21 mouse cellular contexts compared by ENCODE assay signal in the genomic region with DNA sequence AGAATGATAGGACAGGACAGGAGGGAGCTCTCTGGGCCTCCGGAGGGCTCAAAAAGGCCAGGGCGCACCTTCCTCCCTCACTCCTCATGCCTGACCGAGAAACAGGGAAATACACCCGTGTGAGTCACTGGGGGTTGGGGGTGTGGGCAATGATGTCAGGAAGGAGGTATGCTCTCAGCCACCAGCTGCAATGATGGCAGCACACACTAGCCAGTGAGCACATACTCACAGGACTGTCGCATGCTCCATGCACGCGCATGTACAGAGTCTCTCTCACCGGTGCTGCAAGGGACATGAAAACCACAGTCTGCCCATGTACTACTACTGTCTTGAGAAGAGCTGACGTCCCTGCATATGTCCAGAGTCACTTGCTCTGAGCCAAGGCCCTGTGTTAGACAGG. TPM values are rescaled to one million over a fixed set of nuclear protein-coding genes. Genes with fewer than 3 reads are reported as not detected.
DNase-seq lines count a peak whose midpoint lies in the region; ATAC-seq and TF ChIP-seq lines count a peak whose summit lies in the region.
"Had no signal": no experiment of that assay in that cellular context is flagged by ENCODE, and none has a peak within 500 bp of the region (broad histone marks: within the 10 kb centered on the region; RNA-seq: fewer than 3 reads in every experiment).

No protein-coding gene starts in this region.

- H3K9ac ChIP-seq in lung, postnatal 0 days (replicated peaks; ENCODE audit: low read depth) = no peak overlapping the region
- H3K9ac ChIP-seq: forebrain, embryonic 13.5 days; lung, embryonic 15.5 days had no signal

- H3K36me3 ChIP-seq in lung, postnatal 0 days (ENCODE audit: insufficient read depth, low read length) = no peaks in the 10 kb centered on the region
- H3K36me3 ChIP-seq in myocyte (ENCODE audit: control insufficient read depth, insufficient read depth) = no peaks in the 10 kb centered on the region
- H3K36me3 ChIP-seq: lung, embryonic 15.5 days had no signal

- DNase-seq in gastrocnemius, adult 2 months = peak; percentile 38
- DNase-seq in gastrocnemius, postnatal 14 days = no peak
- peak; percentile 48 for DNase-seq in lung, postnatal 0 days (ENCODE audit: low spot score)
- DNase-seq in lung, adult 2 months = no peak
- DNase-seq in NIH3T3 (ENCODE audit: low read depth) = peak; percentile 80
- DNase-seq in ovary, postnatal 36 days (ENCODE audit: low spot score) = no peak
- no peak for DNase-seq in thymus, postnatal 36 days
- DNase-seq: adrenal gland, adult 2 months; cerebellum, postnatal 25 days; heart, postnatal 10 days; layer of hippocampus, postnatal 36 days had no signal

- no peaks in the 10 kb centered on the region for H3K27me3 ChIP-seq in lung, postnatal 0 days (replicated peaks; ENCODE audit: insufficient read depth, low read length)
- H3K27me3 ChIP-seq in myocyte (ENCODE audit: control insufficient read depth, insufficient read depth, insufficient read length) = no peaks in the 10 kb centered on the region
- H3K27me3 ChIP-seq: forebrain, embryonic 13.5 days; lung, embryonic 15.5 days had no signal

- peak; percentile 62 for ATAC-seq in lung, postnatal 0 days
- ATAC-seq: forebrain, embryonic 13.5 days; hindbrain, embryonic 16.5 days; midbrain, embryonic 16.5 days had no signal

- H3K27ac ChIP-seq in gastrocnemius, adult 2 months = no peak overlapping the region
- H3K27ac ChIP-seq in lung, postnatal 0 days (ENCODE audit: low read length) = no peak overlapping the region
- H3K27ac ChIP-seq: forebrain, embryonic 13.5 days; heart, adult 2 months; lung, embryonic 15.5 days had no signal

- H3K4me3 ChIP-seq in gastrocnemius, adult 2 months = no peak overlapping the region
- H3K4me3 ChIP-seq in lung, postnatal 0 days (ENCODE audit: low read depth, low read length) = no peak overlapping the region
- H3K4me3 ChIP-seq in lung, adult 2 months (replicated peaks; ENCODE audit: extremely low read depth, low read depth, low read length) = no peak overlapping the region
- H3K4me3 ChIP-seq in myocyte = no peak overlapping the region
- H3K4me3 ChIP-seq: forebrain, embryonic 13.5 days; heart, adult 2 months; lung, embryonic 15.5 days had no signal

- H3K4me1 ChIP-seq in lung, postnatal 0 days (ENCODE audit: insufficient read depth, low read depth, low read length) = no peaks in the 10 kb centered on the region
- no peaks in the 10 kb centered on the region for H3K4me1 ChIP-seq in lung, adult 2 months (ENCODE audit: control insufficient read depth, insufficient read depth, low read length)
- H3K4me1 ChIP-seq: forebrain, embryonic 13.5 days; lung, embryonic 15.5 days had no signal

- no peak for TF ChIP-seq EP300 in lung, postnatal 0 days (IDR thresholded peaks at IDR 0.05)

- H3ac ChIP-seq in myocyte (ENCODE audit: control insufficient read depth, insufficient read length) = no peak overlapping the region

- H3K9me3 ChIP-seq in lung, postnatal 0 days (ENCODE audit: low read length) = no peaks in the 10 kb centered on the region
- H3K9me3 ChIP-seq: forebrain, embryonic 13.5 days; lung, embryonic 15.5 days had no signal

- no peaks in the 10 kb centered on the region for H3K79me2 ChIP-seq in myocyte (ENCODE audit: control insufficient read depth, insufficient read depth)

- WGBS in lung, postnatal 0 days = 71% methylated on average over 9 of the region's 9 CpGs
- 61% methylated on average over 9 of the region's 9 CpGs for WGBS in lung, adult 2 months

- no peak for TF ChIP-seq CTCF in gastrocnemius, adult 2 months (IDR thresholded peaks at IDR 0.05)
- TF ChIP-seq CTCF in lung, postnatal 0 days (IDR thresholded peaks at IDR 0.05) = no peak
- no peak for TF ChIP-seq CTCF in lung, adult 2 months (IDR thresholded peaks at IDR 0.05; ENCODE audit: insufficient read depth, low read length)

- no peak for TF ChIP-seq POLR2A in lung, adult 2 months (IDR thresholded peaks at IDR 0.05; ENCODE audit: borderline replicate concordance, extremely low read depth, low read depth, low read length)
- peak; percentile 60 for TF ChIP-seq POLR2A in myocyte (IDR thresholded peaks at IDR 0.05; ENCODE audit: insufficient read length, low read depth)

- H3K4me2 ChIP-seq in lung, postnatal 0 days (replicated peaks; ENCODE audit: low read depth, low read length) = no peak overlapping the region
- peak overlapping the region; percentile 63 for H3K4me2 ChIP-seq in myocyte (ENCODE audit: low read depth)
- H3K4me2 ChIP-seq: forebrain, embryonic 13.5 days; liver, embryonic 11.5 days; lung, embryonic 15.5 days had no signal

- intact Hi-C loops in gastrocnemius, adult 2 months (cut with DNase I) = no loop called here
- intact Hi-C loops in gastrocnemius, postnatal 14 days (cut with DNase I; ENCODE audit: low total_unique reads) = no loop called here

TF ChIP-seq in myocyte, 11 proteins besides CTCF, POLR2A, EP300 and RAD21:
- TF ChIP-seq MYOD1 (IDR thresholded peaks at IDR 0.05; ENCODE audit: control insufficient read depth in 1 of 3, insufficient read length in 2 of 3, low read depth in 2 of 3) (peak in 2 of 3 experiments; percentile 72 to 85), MYOG (IDR thresholded peaks at IDR 0.05; ENCODE audit: control insufficient read depth in 1 of 3, insufficient read depth in 1 of 3, insufficient read length in 2 of 3, low read depth in 2 of 3) (peak in 1 of 3 experiments; percentile 77), MAX (IDR thresholded peaks at IDR 0.05; ENCODE audit: low read depth) (no peak)

RNA-seq across cellular contexts. Expression of a gene that starts 20.6 kb away (rescaled TPM):
- total RNA-seq in gastrocnemius, adult 2 months (2021) = 1 to 10 TPM; 4.3 to 4.7 TPM
- total RNA-seq in gastrocnemius, postnatal 14 days (2021) = 1 to 10 TPM; 6.4 to 6.5 TPM
- polyA plus RNA-seq in lung, postnatal 0 days (2015; fragmentation: Nextera tagmentation; extraction: Ambion mirVana) = 8.7 and 8.9 TPM in 2 replicates
- polyA plus RNA-seq in lung, adult 2 months (2012; rRNA removed) = 22.4 and 23.6 TPM in 2 replicates
- 9.4 TPM for polyA plus RNA-seq in myocyte (2012; fragmentation: generic; extraction: Trizol)

RNA-seq across cellular contexts. Expression of a gene that starts 29.7 kb away (rescaled TPM):
- total RNA-seq in gastrocnemius, adult 2 months (2021) = 10 to 100 TPM; 49.1 to 51.4 TPM
- 10 to 100 TPM; 40.1 to 43.1 TPM for total RNA-seq in gastrocnemius, postnatal 14 days (2021)
- 84.7 and 87.7 TPM in 2 replicates for polyA plus RNA-seq in lung, postnatal 0 days (2015; fragmentation: Nextera tagmentation; extraction: Ambion mirVana)
- 195 and 264 TPM in 2 replicates for polyA plus RNA-seq in lung, adult 2 months (2012; rRNA removed)
- polyA plus RNA-seq in myocyte (2012; fragmentation: generic; extraction: Trizol) = 142 TPM

RNA-seq across cellular contexts. Expression of a gene that starts 42.7 kb away (rescaled TPM):
- 1 to 10 TPM; 5.7 to 6.0 TPM for total RNA-seq in gastrocnemius, adult 2 months (2021)
- total RNA-seq in gastrocnemius, postnatal 14 days (2021) = 10 to 100 TPM; 13.8 to 20.6 TPM
- 9.1 and 10.4 TPM in 2 replicates for polyA plus RNA-seq in lung, postnatal 0 days (2015; fragmentation: Nextera tagmentation; extraction: Ambion mirVana)
- 19.5 and 21.2 TPM in 2 replicates for polyA plus RNA-seq in lung, adult 2 months (2012; rRNA removed)
- polyA plus RNA-seq in myocyte (2012; fragmentation: generic; extraction: Trizol) = 58.3 TPM
- total RNA-seq: megakaryocyte-erythroid progenitor cell, adult 5-6 weeks had no signal

RNA-seq across cellular contexts. Expression of a gene that starts 43.1 kb away (rescaled TPM):
- under 1 TPM in 1 of 2 experiments, not detected in 1; 0.22 TPM for total RNA-seq in gastrocnemius, adult 2 months (2021)
- total RNA-seq in gastrocnemius, postnatal 14 days (2021) = under 1 TPM in 1 of 2 experiments, not detected in 1; 0.80 TPM
- 0.30 TPM in 1 of 2 replicates, not detected in the other for polyA plus RNA-seq in lung, postnatal 0 days (2015; fragmentation: Nextera tagmentation; extraction: Ambion mirVana)
- polyA plus RNA-seq in lung, adult 2 months (2012; rRNA removed) = 1.7 and 1.8 TPM in 2 replicates
- 0.85 TPM for polyA plus RNA-seq in myocyte (2012; fragmentation: generic; extraction: Trizol)
- total RNA-seq: heart, adult 2 months; layer of hippocampus, postnatal 36 days; left cerebral cortex, postnatal 36 days; megakaryocyte-erythroid progenitor cell, adult 5-6 weeks had no signal
- polyA plus RNA-seq: forebrain, embryonic 13.5 days; hindbrain, embryonic 16.5 days; liver, embryonic 11.5 days; midbrain, embryonic 16.5 days; neural tube, embryonic 11.5 days had no signal

RNA-seq across cellular contexts. Expression of a gene that starts 43.1 kb away (rescaled TPM):
- 10 to 100 TPM in 1 of 2 experiments, 1 to 10 TPM in 1; 8.4 to 11.3 TPM for total RNA-seq in gastrocnemius, adult 2 months (2021)
- 1 to 10 TPM; 7.3 to 7.4 TPM for total RNA-seq in gastrocnemius, postnatal 14 days (2021)
- 12.2 and 12.7 TPM in 2 replicates for polyA plus RNA-seq in lung, postnatal 0 days (2015; fragmentation: Nextera tagmentation; extraction: Ambion mirVana)
- polyA plus RNA-seq in lung, adult 2 months (2012; rRNA removed) = 3.8 and 5.0 TPM in 2 replicates
- polyA plus RNA-seq in myocyte (2012; fragmentation: generic; extraction: Trizol) = 12.8 TPM

Comparison
In these comparisons a context has a peak if more than half of its experiments do, and no peak if none do; other contexts are left out.
1. DNase-seq: peak in gastrocnemius, adult 2 months (single experiment), lung, postnatal 0 days (single experiment) and NIH3T3 (single experiment); none in gastrocnemius, postnatal 14 days (single experiment), lung, adult 2 months (single experiment), ovary, postnatal 36 days (single experiment) and thymus, postnatal 36 days (0 of 2).